Mouse (Mus musculus) kidney, embryonic 16.5 days (tissue): Measurements from ENCODE around the gene Lyz1. TPM values are rescaled to one million over a fixed set of nuclear protein-coding genes. Genes with fewer than 3 reads are reported as not detected.

Experiments
- ATAC-seq: fragments of 200-750 bp; cut with Nextera tagmentation; 2 replicates; pipeline ENCODE4 v1.8.0; 2017; ENCODE audit warnings: moderate TSS enrichment; ENCODE audit not compliant: low FRiP score, low TSS enrichment
- H3K27ac ChIP-seq: fragments of 300-500 bp; sonication (generic); 2 replicates; pipeline ENCODE4 v1.5.1; 2014; ENCODE audit warnings: low read length
- H3K27me3 ChIP-seq: fragments of 300-500 bp; sonication (generic); 2 replicates; pipeline ENCODE4 v1.6.1; 2014; ENCODE audit warnings: low read length, control low read depth, mixed read lengths; ENCODE audit not compliant: insufficient read depth
- H3K36me3 ChIP-seq: fragments of 300-500 bp; sonication (generic); 2 replicates; pipeline ENCODE4 v1.6.1; 2014; ENCODE audit warnings: low read length, control low read depth, mixed read lengths; ENCODE audit not compliant: insufficient read depth
- H3K4me1 ChIP-seq: fragments of 300-500 bp; sonication (generic); 2 replicates; pipeline ENCODE4 v1.6.1; 2014; ENCODE audit warnings: low read length, control low read depth, mixed read lengths; ENCODE audit not compliant: insufficient read depth
- H3K4me2 ChIP-seq: fragments of 300-500 bp; sonication (generic); replicated peaks from 2 replicates; pipeline ENCODE4 v1.6.1; 2014; ENCODE audit warnings: low read depth, low read length
- H3K4me3 ChIP-seq: fragments of 300-500 bp; sonication (generic); 2 replicates; pipeline ENCODE4 v1.5.1; 2014; ENCODE audit warnings: mild to moderate bottlenecking, low read length
- H3K9ac ChIP-seq: fragments of 300-500 bp; sonication (generic); replicated peaks from 2 replicates; pipeline ENCODE4 v1.6.1; 2014; ENCODE audit warnings: low read length
- H3K9me3 ChIP-seq: fragments of 300-500 bp; sonication (generic); 2 replicates; pipeline ENCODE4 v1.6.1; 2016; ENCODE audit warnings: low read length, control low read depth
- WGBS: fragments of 180-500 bp; shearing (Covaris S2); extraction: QIAGEN DNeasy Blood & Tissue Kit; methylation state at CpG from one replicate; pipeline ENCODE4 v1.1.7; 2014; 5-methylcytosine and 5-hydroxymethylcytosine counted together
- polyA plus RNA-seq: library from polyadenylated mRNA; unstranded; fragments of >200 nt; fragmentation: Nextera tagmentation; extraction: Ambion mirVana; gene quantifications from 2 replicates; pipeline ENCODE4 v1.2.1, GENCODE M21; 2015

Lyz1 gene
- polyA plus RNA-seq, result not detected in 2 replicates

DNA sequence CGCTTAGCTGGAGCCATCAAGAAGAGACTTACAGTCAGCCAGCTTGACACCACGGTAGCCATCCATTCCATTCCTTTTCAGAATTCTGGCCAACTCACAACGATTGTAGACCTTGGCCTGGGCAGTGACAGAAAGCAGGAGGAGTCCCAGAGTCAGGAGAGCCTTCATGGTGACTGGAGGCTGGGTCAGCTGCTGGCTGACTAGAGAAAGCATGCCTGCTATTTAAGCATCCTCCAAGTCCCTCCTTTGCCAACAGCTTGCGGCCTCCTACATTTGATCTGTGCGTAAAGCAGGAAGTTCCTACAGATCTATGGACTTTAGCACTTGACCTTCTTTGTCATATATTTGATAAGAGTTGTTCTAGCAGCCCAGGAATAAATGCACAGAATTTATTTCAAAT is at the start of gene Lyz1:
Lyz1 (minus strand) TSS at position 198 of the 400 bp plus-strand sequence.
- Histone ChIP-seq H3K9me3 (no peaks in the 10 kb centered on the region), H3K27me3 (no peaks in the 10 kb centered on the region), H3K4me1 (0 out of 2 replicates have a peak, but pooled peaks cover 3% of the 10 kb centered on the region), H3K36me3 (no peaks in the 10 kb centered on the region), H3K4me3 (no peak within 1 kb of the TSS), H3K9ac (no peak within 1 kb of the TSS), H3K27ac (no peak within 1 kb of the TSS), H3K4me2 (no peak within 1 kb of the TSS)
- no peak for ATAC-seq
- 62% methylated on average over 5 of the region's 5 CpGs for WGBS

DNA sequence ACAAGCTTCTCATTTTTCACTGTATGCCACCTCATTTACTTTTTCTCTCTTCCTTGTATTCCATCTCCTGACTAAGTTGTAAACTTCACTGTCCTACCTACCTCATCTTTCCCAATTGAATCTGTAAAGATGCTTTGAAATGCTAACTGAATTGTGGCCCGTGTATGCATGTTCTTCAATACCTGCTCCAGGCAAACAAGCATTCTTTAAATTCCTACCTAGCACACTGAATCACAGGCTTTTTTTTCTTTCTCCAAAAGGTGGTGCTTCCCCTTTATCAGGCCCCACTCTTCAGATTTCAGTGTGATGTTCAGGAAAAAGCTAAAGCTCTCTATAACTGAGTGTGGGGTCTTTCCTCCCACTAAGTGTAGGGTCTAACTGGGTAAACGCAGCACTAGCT is 49.7 kb upstream of the Lyz1 start:
- H3K4me2 ChIP-seq, result no peak overlapping the region
- no peak overlapping the region for H3K9ac ChIP-seq
- H3K27me3 ChIP-seq, result no peaks in the 10 kb centered on the region
- no peaks in the 10 kb centered on the region for H3K4me1 ChIP-seq
- no peak overlapping the region for H3K27ac ChIP-seq
- 66% methylated on average over 2 of the region's 2 CpGs for WGBS
- H3K4me3 ChIP-seq, result no peak overlapping the region
- ATAC-seq, result no peak
- 0 out of 2 replicates have a peak, but pooled peaks cover 2% of the 10 kb centered on the region for H3K36me3 ChIP-seq
- no peaks in the 10 kb centered on the region for H3K9me3 ChIP-seq

DNA sequence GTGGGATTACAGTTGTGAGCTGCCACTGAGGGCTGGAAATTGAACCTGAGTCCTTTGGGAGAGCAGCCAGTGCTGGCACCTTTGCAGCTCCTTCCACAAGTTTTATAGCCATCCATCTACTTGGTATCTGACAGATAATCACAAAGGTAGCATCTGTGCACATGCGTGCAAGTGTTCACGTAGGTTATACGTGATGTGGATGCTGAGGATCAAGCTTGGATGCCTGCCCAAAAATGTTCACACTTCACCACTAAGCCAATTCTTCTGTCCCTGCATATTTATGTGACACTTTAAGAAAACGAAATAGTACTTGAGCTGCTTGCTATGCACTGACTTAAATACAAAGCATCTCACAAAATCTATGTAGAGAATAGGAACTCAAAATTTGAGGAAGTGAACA is 48.4 kb upstream of the Lyz1 start:
- H3K9me3 ChIP-seq, result no peaks in the 10 kb centered on the region
- no peak overlapping the region for H3K9ac ChIP-seq
- no peak overlapping the region for H3K27ac ChIP-seq
- no peak overlapping the region for H3K4me2 ChIP-seq
- no peaks in the 10 kb centered on the region for H3K27me3 ChIP-seq
- 87% methylated on average over 4 of the region's 4 CpGs for WGBS
- no peak overlapping the region for H3K4me3 ChIP-seq
- H3K4me1 ChIP-seq, result no peaks in the 10 kb centered on the region
- no peaks in the 10 kb centered on the region for H3K36me3 ChIP-seq
- no peak for ATAC-seq

DNA sequence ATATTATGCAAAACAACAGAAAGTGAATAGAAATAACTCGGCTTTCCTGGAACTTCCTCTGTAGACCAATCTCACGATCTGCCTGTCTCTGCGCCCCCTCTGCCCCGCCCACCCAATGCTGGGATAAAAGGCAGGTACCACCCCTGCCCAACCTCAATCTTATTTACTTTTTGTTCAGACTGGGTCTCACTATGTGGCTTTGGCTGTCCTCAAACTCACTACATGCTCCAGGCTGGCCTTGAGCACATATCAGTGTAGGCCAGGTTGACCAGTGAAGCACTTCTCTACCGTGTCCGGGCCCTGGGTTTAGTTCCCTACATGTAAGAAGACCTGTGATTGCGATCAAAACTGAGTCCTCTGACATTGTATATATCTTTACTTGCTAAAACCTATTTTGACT is 46.6 kb upstream of the Lyz1 start:
- Histone ChIP-seq H3K4me1 (no peaks in the 10 kb centered on the region), H3K4me3 (no peak overlapping the region), H3K27me3 (no peaks in the 10 kb centered on the region), H3K9ac (no peak overlapping the region), H3K4me2 (no peak overlapping the region), H3K9me3 (no peaks in the 10 kb centered on the region), H3K36me3 (no peaks in the 10 kb centered on the region), H3K27ac (no peak overlapping the region)
- 77% methylated on average over 7 of the region's 7 CpGs for WGBS
- no peak for ATAC-seq

DNA sequence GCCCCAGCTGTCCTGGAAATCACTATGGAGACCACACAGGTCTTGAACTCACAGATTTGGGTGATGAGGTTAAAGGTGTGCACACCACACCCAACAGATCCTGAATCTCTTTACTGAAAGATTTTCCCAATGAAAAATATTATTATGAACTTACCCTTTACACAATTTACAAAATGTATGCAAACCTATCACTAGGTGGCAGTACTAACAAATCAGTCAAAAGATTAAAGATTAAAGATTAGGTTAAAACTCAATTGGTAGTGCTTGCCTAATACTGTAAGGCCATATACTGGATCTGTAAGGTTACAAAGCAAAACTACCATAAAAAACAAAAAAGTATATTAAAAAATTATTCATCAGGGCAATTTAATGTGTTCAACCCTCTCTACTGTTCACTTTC is 45.3 kb upstream of the Lyz1 start:
- Histone ChIP-seq H3K4me2 (no peak overlapping the region), H3K4me1 (no peaks in the 10 kb centered on the region), H3K27me3 (no peaks in the 10 kb centered on the region), H3K4me3 (no peak overlapping the region), H3K9ac (no peak overlapping the region), H3K9me3 (no peaks in the 10 kb centered on the region), H3K36me3 (no peaks in the 10 kb centered on the region), H3K27ac (no peak overlapping the region)
- no peak for ATAC-seq

DNA sequence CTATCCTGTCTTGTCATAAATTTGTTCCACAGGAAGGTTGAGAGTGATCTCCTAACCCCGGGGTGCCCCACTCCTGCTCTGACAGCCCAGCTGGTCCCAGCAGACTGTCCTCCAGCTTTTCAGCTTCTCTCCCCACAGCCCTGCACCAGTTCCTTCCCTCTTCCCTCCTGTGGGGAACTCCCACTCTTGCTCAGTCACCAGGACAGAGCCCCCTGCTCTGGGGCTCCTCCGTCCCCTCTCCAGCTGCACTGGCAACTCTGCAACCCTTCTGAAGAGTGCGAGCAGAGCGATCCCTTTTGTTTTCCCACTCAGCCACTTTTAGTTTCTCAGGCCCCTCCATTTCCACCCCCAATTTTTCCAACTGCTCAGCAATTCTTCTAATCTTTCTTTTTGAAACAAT is 43.0 kb upstream of the Lyz1 start:
- no peaks in the 10 kb centered on the region for H3K9me3 ChIP-seq
- no peak overlapping the region for H3K27ac ChIP-seq
- no peak overlapping the region for H3K4me2 ChIP-seq
- H3K4me3 ChIP-seq, result no peak overlapping the region
- peak; percentile 73; the same call in 1 of the 2 replicates for ATAC-seq
- H3K36me3 ChIP-seq, result no peaks in the 10 kb centered on the region
- H3K9ac ChIP-seq, result no peak overlapping the region
- no peaks in the 10 kb centered on the region for H3K27me3 ChIP-seq
- WGBS, result 25% methylated on average over 4 of the region's 4 CpGs
- no peaks in the 10 kb centered on the region for H3K4me1 ChIP-seq

DNA sequence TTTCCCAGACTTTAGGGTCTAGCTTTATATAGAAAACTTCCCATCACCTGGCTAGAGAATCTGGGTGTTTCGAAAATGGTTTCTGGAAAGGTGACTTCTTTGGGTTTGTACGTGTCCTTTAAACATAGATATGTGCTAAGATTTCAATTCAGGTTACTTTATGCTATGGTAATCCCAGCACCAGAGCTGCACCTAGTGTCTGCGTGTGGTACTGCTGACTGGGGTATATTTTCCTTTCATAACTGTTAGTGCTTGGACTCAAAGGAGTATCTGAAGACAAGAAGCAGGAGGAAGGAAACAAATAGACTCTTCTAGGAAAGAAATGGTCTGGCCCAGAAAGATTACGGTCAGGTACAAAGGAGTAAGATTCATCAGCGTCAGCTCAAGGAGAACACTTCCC is 37.9 kb upstream of the Lyz1 start:
- WGBS, result 76% methylated on average over 5 of the region's 5 CpGs
- H3K36me3 ChIP-seq, result no peaks in the 10 kb centered on the region
- H3K9me3 ChIP-seq, result no peaks in the 10 kb centered on the region
- no peak for ATAC-seq
- H3K27ac ChIP-seq, result no peak overlapping the region
- H3K9ac ChIP-seq, result no peak overlapping the region
- no peak overlapping the region for H3K4me2 ChIP-seq
- no peaks in the 10 kb centered on the region for H3K27me3 ChIP-seq
- no peaks in the 10 kb centered on the region for H3K4me1 ChIP-seq
- H3K4me3 ChIP-seq, result no peak overlapping the region

DNA sequence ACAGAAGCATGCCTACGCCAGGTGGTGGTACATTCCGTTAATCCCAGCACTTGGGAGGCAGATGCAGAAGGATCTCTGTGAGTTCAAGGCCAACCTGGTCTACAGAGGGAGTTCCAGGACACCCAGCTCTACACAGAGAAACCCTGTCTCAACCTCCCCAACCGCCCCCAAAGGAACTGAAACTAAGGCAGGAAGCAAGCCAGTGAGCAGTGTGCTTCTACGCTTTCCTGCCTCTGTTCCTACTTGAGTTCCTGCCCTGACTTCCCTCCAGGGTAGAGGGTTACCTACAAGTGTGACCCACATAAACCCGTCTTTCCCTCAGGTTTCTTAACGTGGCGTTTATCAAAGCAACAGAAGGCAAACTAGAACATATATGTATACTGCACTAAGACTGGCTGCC is 31.1 kb upstream of the Lyz1 start:
- Histone ChIP-seq H3K4me3 (no peak overlapping the region), H3K27me3 (no peaks in the 10 kb centered on the region), H3K27ac (no peak overlapping the region), H3K4me1 (no peaks in the 10 kb centered on the region), H3K36me3 (no peaks in the 10 kb centered on the region), H3K9ac (no peak overlapping the region), H3K9me3 (no peaks in the 10 kb centered on the region), H3K4me2 (no peak overlapping the region)
- 80% methylated on average over 7 of the region's 7 CpGs for WGBS
- no peak for ATAC-seq

DNA sequence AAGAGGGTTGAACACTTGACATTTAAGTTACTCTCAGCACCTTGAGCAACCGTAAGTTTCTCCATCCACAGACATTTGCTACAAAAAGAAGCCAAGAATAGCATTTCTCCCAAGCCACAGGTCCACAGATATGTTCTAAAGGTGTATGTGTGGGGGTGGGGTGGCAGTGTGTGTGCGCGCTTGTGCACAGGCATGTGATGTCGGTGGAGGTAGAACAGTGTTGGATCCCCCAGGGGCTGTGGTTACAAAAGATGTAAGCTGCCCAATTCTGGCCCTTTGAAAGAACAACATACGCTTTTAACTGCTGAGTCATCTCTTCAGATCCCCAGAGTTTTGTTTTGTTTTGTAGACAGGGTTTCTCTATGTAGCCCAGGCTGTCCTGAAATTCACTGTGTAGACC is 30.0 kb upstream of the Lyz1 start:
- H3K27ac ChIP-seq, result no peak overlapping the region
- H3K9ac ChIP-seq, result no peak overlapping the region
- H3K4me3 ChIP-seq, result no peak overlapping the region
- no peaks in the 10 kb centered on the region for H3K4me1 ChIP-seq
- no peak for ATAC-seq
- H3K36me3 ChIP-seq, result no peaks in the 10 kb centered on the region
- H3K4me2 ChIP-seq, result no peak overlapping the region
- 94% methylated on average over 5 of the region's 5 CpGs for WGBS
- no peaks in the 10 kb centered on the region for H3K9me3 ChIP-seq
- no peaks in the 10 kb centered on the region for H3K27me3 ChIP-seq

DNA sequence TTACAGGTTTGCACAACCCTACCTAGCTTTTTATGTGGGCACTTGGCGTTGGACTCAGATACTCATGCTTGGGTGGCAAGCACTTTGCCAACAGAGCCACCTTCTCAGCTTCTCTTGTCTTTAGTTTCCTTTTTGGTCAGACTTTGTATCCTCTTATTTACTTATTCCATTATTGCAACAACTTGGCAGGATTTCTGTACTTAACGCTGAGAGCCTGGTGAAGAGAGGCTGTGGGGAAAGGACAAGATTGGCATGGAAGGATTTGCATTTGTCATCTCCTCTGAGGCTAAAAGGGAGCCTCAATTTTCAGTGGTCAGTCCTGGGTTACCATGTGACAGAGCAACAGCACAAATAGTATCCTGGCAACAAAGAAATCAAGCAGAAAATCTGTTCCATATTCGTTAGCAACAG is 27.9 kb upstream of the Lyz1 start:
- no peak overlapping the region for H3K4me3 ChIP-seq
- no peak overlapping the region for H3K27ac ChIP-seq
- no peak for ATAC-seq
- H3K36me3 ChIP-seq, result no peaks in the 10 kb centered on the region
- H3K4me2 ChIP-seq, result no peak overlapping the region
- no peaks in the 10 kb centered on the region for H3K27me3 ChIP-seq
- WGBS, result 87% methylated on average over 3 of the region's 3 CpGs
- no peaks in the 10 kb centered on the region for H3K4me1 ChIP-seq
- no peak overlapping the region for H3K9ac ChIP-seq
- H3K9me3 ChIP-seq, result no peaks in the 10 kb centered on the region

DNA sequence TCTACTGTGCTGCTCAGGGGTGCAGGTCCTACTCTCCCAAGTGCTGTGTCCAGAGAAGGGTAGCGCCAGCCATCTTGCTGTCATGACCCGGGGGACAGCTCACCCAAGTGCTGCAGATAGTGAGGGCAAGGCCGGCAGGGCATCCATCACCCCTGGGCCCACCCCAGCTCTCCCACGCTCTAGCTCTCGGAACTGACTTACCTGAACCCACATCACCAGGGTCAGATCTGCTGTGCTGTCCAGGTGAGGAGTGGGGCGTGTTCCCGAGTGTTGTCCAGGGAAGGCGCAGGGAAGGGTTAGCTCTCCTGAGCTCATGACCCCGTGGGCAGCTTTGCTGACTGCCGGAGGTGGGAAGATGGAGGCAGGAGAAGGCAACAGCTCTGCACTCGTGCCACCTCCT is 23.7 kb upstream of the Lyz1 start:
- Histone ChIP-seq H3K36me3 (no peaks in the 10 kb centered on the region), H3K4me1 (no peaks in the 10 kb centered on the region), H3K9me3 (no peaks in the 10 kb centered on the region), H3K4me2 (no peak overlapping the region), H3K9ac (no peak overlapping the region), H3K4me3 (no peak overlapping the region), H3K27ac (no peak overlapping the region), H3K27me3 (no peaks in the 10 kb centered on the region)
- ATAC-seq, result peak; percentile 39; the same call in 1 of the 2 replicates
- WGBS, result 83% methylated on average over 11 of the region's 11 CpGs
